Mouse (Mus musculus) cerebellum, postnatal 4 days (tissue): ENCODE measurements around the gene Cxcr5.
A peak's percentile ranks its signal among the peaks of the same experiment; 100 is the strongest.

Source experiments
- DNase-seq, 2 experiments: peaks; one replicate each; pipeline ENCODE4 v3.0.0; 2022; ENCODE audit warnings: low spot score in 2 of 2, mixed read lengths in 1 of 2

Cxcr5 gene

GRCm38 (mm10) chr9:44479628-44480428 lies 81.8 kb downstream of the Cxcr5 start:
- peak; percentile 71 to 90 for DNase-seq

- DNase-seq = peak; percentile 58 to 82
Measured at GRCm38 (mm10) chr9:44478959-44479605, 82.6 kb downstream of the Cxcr5 start.

- peak; percentile 53 to 80 for DNase-seq
Measured at GRCm38 (mm10) chr9:44478229-44478921, 83.3 kb downstream of the Cxcr5 start.

- DNase-seq = no peak
Measured at GRCm38 (mm10) chr9:44477339-44478228, 84.1 kb downstream of the Cxcr5 start.

GRCm38 (mm10) chr9:44475936-44476335 lies 85.7 kb downstream of the Cxcr5 start:
- DNase-seq = no peak

- DNase-seq = no peak
Measured at GRCm38 (mm10) chr9:44474327-44474726, 87.3 kb downstream of the Cxcr5 start.

GRCm38 (mm10) chr9:44473184-44473583 lies 88.5 kb downstream of the Cxcr5 start:
- DNase-seq = no peak

- DNase-seq = no peak
Measured at GRCm38 (mm10) chr9:44468800-44469199, 92.9 kb downstream of the Cxcr5 start.

- no peak for DNase-seq
Measured at GRCm38 (mm10) chr9:44468224-44468623, 93.5 kb downstream of the Cxcr5 start.

- no peak for DNase-seq
Measured at GRCm38 (mm10) chr9:44461950-44462349, 99.7 kb downstream of the Cxcr5 start.
